Mouse (Mus musculus) heart, embryonic 14.5 days (tissue): Measurements from ENCODE around the gene Abcg8. TPM values are rescaled to one million over a fixed set of nuclear protein-coding genes. Genes with fewer than 3 reads are reported as not detected.

Source experiments
- ATAC-seq: fragments of 200-750 bp; cut with Nextera tagmentation; 2 replicates; pipeline ENCODE4 v1.8.0; 2017; ENCODE audit warnings: low read depth, moderate TSS enrichment; ENCODE audit not compliant: insufficient number of reproducible peaks, insufficient read depth, low FRiP score
- H3K27ac ChIP-seq, 2 experiments: fragments of 200-500 bp in 1 of 2; fragments of 300-500 bp in 1 of 2; sonication (generic) in 1 of 2; replicated peaks in 1 of 2; 2 replicates each; pipeline ENCODE4 v1.5.1; 2012 to 2014; ENCODE audit warnings: low read depth in 2 of 2, low read length in 2 of 2, control low read depth in 1 of 2, mild to moderate bottlenecking in 1 of 2, mixed read lengths in 1 of 2; ENCODE audit not compliant: control insufficient read depth in 1 of 2, insufficient read depth in 1 of 2
- H3K27me3 ChIP-seq: fragments of 300-500 bp; sonication (generic); 2 replicates; pipeline ENCODE4 v1.6.1; 2014; ENCODE audit warnings: mild to moderate bottlenecking, low read length, control low read depth; ENCODE audit not compliant: control insufficient read depth, insufficient read depth
- H3K36me3 ChIP-seq: fragments of 300-500 bp; sonication (generic); 2 replicates; pipeline ENCODE4 v1.6.1; 2014; ENCODE audit warnings: mild to moderate bottlenecking, control low read depth, low read length, mixed read lengths; ENCODE audit not compliant: control insufficient read depth, insufficient read depth
- H3K4me1 ChIP-seq, 2 experiments: fragments of 200-500 bp in 1 of 2; fragments of 300-500 bp in 1 of 2; sonication (generic) in 1 of 2; 2 replicates each; pipeline ENCODE4 v1.6.1; 2012 to 2014; ENCODE audit warnings: low read length in 2 of 2, control low read depth in 1 of 2, mixed read lengths in 1 of 2; ENCODE audit not compliant: control insufficient read depth in 2 of 2, insufficient read depth in 2 of 2
- H3K4me2 ChIP-seq: fragments of 300-500 bp; sonication (generic); 2 replicates; pipeline ENCODE4 v1.6.1; 2014; ENCODE audit warnings: mild to moderate bottlenecking, low read length
- H3K4me3 ChIP-seq, 2 experiments: fragments of 200-500 bp in 1 of 2; fragments of 300-500 bp in 1 of 2; sonication (generic) in 1 of 2; 2 replicates each; pipeline ENCODE4 v1.5.1; 2012 to 2014; ENCODE audit warnings: low read length in 2 of 2, mild to moderate bottlenecking in 2 of 2, control low read depth in 1 of 2, low read depth in 1 of 2, moderate library complexity in 1 of 2; ENCODE audit not compliant: control insufficient read depth in 1 of 2, insufficient read depth in 1 of 2
- H3K9ac ChIP-seq: fragments of 300-500 bp; sonication (generic); 2 replicates; pipeline ENCODE4 v1.6.1; 2014; ENCODE audit warnings: mild to moderate bottlenecking, low read length
- H3K9me3 ChIP-seq: fragments of 300-500 bp; sonication (generic); 2 replicates; pipeline ENCODE4 v1.6.1; 2016; ENCODE audit warnings: low read length, control low read depth; ENCODE audit not compliant: control insufficient read depth
- WGBS: fragments of 180-500 bp; shearing (Covaris S2); extraction: QIAGEN DNeasy Blood & Tissue Kit; methylation state at CpG from one replicate; pipeline ENCODE4 v1.1.7; 2014; 5-methylcytosine and 5-hydroxymethylcytosine counted together
- polyA plus RNA-seq: library from polyadenylated mRNA; unstranded; fragments of >200 nt; fragmentation: Nextera tagmentation; extraction: Ambion mirVana; gene quantifications from 2 replicates; pipeline ENCODE4 v1.2.1, GENCODE M21; 2014

Abcg8 gene
- polyA plus RNA-seq, 1 experiment from 2014 or later: not detected

DNA sequence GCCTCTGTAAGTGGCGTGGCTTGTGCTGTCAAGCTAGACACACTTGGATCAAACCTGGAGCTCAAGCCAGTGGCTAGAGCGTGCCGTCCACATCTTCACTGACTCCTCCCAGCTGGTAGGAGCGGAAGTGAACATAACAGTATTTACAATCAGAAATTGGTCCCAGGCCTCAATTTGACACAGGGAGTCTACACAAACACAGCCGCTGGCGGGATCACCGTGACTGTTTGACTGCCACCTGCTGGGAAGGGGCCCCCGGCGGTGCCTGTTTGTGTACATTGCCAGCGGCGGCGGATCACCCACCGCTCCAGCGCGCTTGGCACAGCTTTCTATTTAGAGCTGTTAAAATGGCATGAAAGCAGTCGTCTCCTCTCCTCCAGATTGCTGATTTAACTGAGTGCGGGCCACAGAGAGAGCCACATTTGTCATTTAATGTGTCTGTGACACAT, 33.3 kb downstream of the Abcg8 start:
- Histone ChIP-seq H3K27ac (no peak overlapping the region), H3K36me3 (peaks cover 73% of the 10 kb centered on the region), H3K4me2 (no peak overlapping the region), H3K9ac (no peak overlapping the region), H3K9me3 (no peaks in the 10 kb centered on the region), H3K4me3 (no peak overlapping the region), H3K4me1 (no peaks in the 10 kb centered on the region), H3K27me3 (no peaks in the 10 kb centered on the region)
- 62% methylated on average over 17 of the region's 17 CpGs for WGBS
- ATAC-seq: no peak

DNA sequence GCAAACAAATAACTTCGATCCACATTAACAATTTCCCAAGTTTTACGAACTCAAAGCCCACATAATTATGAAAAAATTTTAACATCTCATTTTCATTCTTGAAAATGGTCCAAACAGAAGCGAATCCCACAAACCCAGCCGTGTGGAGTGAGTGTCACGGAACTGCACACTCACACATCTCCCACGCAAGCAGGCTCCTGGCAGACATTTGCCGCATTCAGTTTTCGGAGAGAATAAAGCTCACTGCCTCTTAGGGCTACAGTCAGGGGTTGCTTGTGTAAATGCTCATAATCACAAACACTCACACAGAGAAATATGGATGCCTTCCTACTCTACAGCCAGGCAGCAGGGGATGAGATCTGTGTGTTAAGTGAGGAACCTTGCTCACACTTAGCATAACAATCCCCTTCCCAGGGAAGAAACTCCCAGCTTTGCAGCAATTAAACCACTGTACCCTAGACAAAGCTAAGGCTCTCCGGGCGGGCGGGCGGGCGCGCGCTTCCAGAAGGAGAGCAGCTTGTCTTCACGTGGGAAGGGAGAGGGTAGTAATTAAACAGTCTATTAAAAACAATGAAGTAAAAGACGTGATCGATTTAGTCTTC, 37.6 kb downstream of the Abcg8 start:
- Histone ChIP-seq H3K4me2 (no peak overlapping the region), H3K9ac (no peak overlapping the region), H3K4me3 (no peak overlapping the region), H3K27ac (no peak overlapping the region), H3K4me1 (no peaks in the 10 kb centered on the region; a peak in 1 of 4 replicates), H3K27me3 (no peaks in the 10 kb centered on the region), H3K9me3 (no peaks in the 10 kb centered on the region), H3K36me3 (peaks cover 60% of the 10 kb centered on the region)
- WGBS: 92% methylated on average over 18 of the region's 18 CpGs
- no peak for ATAC-seq

DNA sequence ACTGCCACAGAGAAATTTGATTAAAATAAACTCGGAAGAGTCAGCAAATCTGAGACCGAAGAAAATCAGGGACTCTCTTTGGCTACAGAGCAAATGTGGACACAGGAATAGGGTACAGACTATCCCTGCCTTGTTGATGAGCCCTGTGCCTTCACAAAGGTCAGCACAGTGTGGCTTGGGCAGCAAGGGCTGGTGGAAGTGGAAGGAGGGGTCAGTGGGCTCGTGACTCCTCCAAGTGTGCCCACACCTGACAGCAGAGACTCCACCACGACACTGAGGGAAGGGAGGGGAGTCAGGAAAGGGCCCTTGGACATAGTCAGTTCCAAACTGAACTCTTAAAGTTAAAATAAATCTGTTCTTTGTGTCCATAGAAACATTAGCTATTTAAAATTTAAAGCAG, 38.8 kb downstream of the Abcg8 start:
- 72% methylated on average over 4 of the region's 4 CpGs for WGBS
- Histone ChIP-seq H3K9ac (no peak overlapping the region), H3K36me3 (peaks cover 47% of the 10 kb centered on the region)

DNA sequence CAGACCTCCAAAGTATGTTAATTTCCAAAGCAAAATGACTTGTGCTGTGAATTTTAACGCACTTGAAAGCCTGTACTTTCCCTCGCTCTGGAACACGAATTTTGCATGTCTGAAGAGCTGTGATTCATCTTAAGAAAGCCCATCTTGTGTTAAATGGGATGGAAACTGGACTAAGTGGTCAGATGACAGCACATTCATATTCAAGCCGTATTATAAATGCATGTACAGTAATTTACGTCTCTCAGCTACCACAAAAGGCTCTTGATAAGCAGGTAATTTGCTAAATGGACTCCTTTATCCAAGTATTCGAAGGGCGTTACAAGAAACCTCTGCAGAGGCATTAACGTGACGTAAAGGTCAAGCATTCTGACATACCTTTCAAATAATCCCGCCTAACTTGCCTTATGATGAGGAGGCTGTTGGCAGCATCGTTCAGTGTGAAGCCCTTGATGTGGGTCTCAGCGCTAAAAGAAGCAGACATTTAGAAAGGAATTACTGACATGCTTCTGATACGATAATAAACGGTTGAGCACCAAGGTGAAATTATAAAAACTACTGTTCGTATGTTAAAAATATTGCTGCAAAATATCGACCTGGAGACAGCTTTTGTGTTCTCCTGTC, 40.3 kb downstream of the Abcg8 start:
- Histone ChIP-seq H3K27me3 (no peaks in the 10 kb centered on the region), H3K4me2 (no peak overlapping the region), H3K4me1 (no peaks in the 10 kb centered on the region; a peak in 1 of 4 replicates), H3K9ac (no peak overlapping the region), H3K36me3 (peaks cover 47% of the 10 kb centered on the region), H3K27ac (no peak overlapping the region), H3K9me3 (no peaks in the 10 kb centered on the region), H3K4me3 (no peak overlapping the region)
- no peak for ATAC-seq
- 72% methylated on average over 16 of the region's 16 CpGs for WGBS

More for the DNA sequence above, 38.8 kb downstream of the Abcg8 start:
- Histone ChIP-seq H3K27ac (no peak overlapping the region), H3K9me3 (no peaks in the 10 kb centered on the region), H3K27me3 (no peaks in the 10 kb centered on the region), H3K4me2 (no peak overlapping the region), H3K4me3 (no peak overlapping the region), H3K4me1 (no peaks in the 10 kb centered on the region; a peak in 1 of 4 replicates)
- no peak for ATAC-seq

DNA sequence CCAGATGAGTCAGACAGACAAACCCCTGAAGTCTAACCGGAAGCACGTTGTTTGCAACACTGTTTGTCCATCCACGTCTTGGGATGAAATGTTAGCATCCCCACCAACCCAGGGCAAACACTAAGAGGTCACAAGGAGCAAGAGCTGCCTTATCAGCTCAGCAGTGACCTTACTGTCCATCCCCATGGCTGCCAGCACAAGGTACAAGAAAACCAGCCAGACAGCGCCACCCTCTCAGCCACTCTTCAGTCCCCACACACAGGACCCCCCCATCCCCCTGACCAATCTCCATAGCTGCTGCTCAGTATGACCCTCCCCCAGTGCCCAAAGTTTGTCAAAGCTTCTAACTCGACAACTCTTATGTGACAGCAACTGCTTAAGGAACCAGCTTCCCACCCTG, 41.3 kb downstream of the Abcg8 start:
- Histone ChIP-seq H3K4me3 (no peak overlapping the region), H3K9ac (no peak overlapping the region), H3K4me2 (no peak overlapping the region), H3K27me3 (no peaks in the 10 kb centered on the region), H3K27ac (no peak overlapping the region), H3K4me1 (no peaks in the 10 kb centered on the region; a peak in 1 of 4 replicates), H3K36me3 (peaks cover 48% of the 10 kb centered on the region), H3K9me3 (no peaks in the 10 kb centered on the region)
- 67% methylated on average over 5 of the region's 5 CpGs for WGBS
- ATAC-seq: no peak

GRCm38 (mm10) chr17:84719105-84719504, 43.0 kb downstream of the Abcg8 start:
- H3K4me3 ChIP-seq: no peak overlapping the region
- H3K27me3 ChIP-seq: no peaks in the 10 kb centered on the region
- H3K9me3 ChIP-seq: no peaks in the 10 kb centered on the region
- WGBS: 79% methylated on average over 3 of the region's 3 CpGs
- no peak overlapping the region for H3K4me2 ChIP-seq
- H3K36me3 ChIP-seq: peaks cover 39% of the 10 kb centered on the region
- H3K27ac ChIP-seq: no peak overlapping the region
- H3K9ac ChIP-seq: no peak overlapping the region
- no peak for ATAC-seq
- no peaks in the 10 kb centered on the region; a peak in 1 of 4 replicates for H3K4me1 ChIP-seq

- peaks cover 43% of the 10 kb centered on the region for H3K36me3 ChIP-seq
- 81% methylated on average over 9 of the region's 9 CpGs for WGBS
Observed at GRCm38 (mm10) chr17:84724028-84724427, 47.9 kb downstream of the Abcg8 start.

GRCm38 (mm10) chr17:84725163-84725562, 49.1 kb downstream of the Abcg8 start:
- no peak overlapping the region for H3K4me3 ChIP-seq
- H3K4me1 ChIP-seq: no peaks in the 10 kb centered on the region
- H3K9ac ChIP-seq: no peak overlapping the region
- no peaks in the 10 kb centered on the region for H3K27me3 ChIP-seq
- H3K27ac ChIP-seq: no peak overlapping the region
- 98% methylated on average over 3 of the region's 3 CpGs for WGBS
- no peaks in the 10 kb centered on the region for H3K9me3 ChIP-seq
- no peak overlapping the region for H3K4me2 ChIP-seq
- H3K36me3 ChIP-seq: peaks cover 52% of the 10 kb centered on the region
- no peak for ATAC-seq

More at GRCm38 (mm10) chr17:84724028-84724427, 47.9 kb downstream of the Abcg8 start:
- no peak for ATAC-seq
- no peak overlapping the region for H3K9ac ChIP-seq
- no peaks in the 10 kb centered on the region for H3K4me1 ChIP-seq
- H3K9me3 ChIP-seq: no peaks in the 10 kb centered on the region
- no peak overlapping the region for H3K27ac ChIP-seq
- H3K4me3 ChIP-seq: no peak overlapping the region
- no peaks in the 10 kb centered on the region for H3K27me3 ChIP-seq
- H3K4me2 ChIP-seq: no peak overlapping the region
